Mouse (Mus musculus): ENCODE data around the gene H3f3a. TPM values are rescaled to one million over a fixed set of nuclear protein-coding genes. Genes with fewer than 3 reads are reported as not detected.

Gene H3f3a
- polyA plus RNA-seq, 1 experiment from 2014 or later: 2,156 TPM

DNA sequence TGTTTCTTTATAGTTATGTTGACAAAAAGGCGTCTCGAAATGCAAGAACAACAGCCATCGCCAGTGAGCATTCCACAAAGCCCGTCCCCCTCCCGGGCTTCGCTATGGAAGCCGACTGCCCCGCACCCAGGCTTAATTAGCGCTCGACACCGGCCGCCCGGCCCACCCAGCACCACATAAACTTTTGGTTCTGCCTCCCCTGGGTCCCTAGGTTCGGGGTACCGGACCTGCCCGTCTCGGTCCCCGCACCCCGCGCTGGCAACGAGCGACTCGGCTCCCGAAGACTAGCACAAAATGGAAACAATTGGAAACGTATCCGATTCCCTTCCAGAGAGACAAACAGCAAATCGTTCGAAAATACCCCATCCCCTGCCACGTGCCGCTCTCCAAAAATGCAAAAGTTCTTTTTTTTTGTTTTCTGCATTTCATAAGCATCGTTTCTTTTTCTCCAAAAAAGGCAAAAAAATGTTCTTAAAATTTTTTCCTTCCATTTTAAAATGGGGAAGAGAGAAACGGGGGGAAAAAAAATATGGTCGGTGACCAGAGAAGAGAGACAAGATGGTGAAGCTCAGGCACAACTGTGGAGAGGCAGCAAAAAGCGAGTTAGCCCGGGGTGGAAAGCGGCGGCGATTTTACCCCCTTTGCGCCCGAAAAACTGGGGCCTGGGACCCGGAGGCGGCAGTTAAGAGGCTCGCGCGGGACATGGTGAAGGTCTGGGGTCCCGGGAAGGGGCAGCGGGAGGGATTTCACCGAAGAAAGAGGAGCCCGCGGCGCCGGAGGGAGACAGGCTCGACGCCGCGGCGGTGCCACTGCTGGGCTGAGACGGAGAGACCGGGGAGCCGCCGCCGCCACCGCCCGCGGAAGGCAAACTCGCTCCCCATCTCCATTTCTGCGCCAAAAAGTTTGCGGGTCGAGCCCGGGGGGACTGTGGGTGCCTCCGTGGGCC, 1.0 kb downstream of the H3f3a start:
- Histone ChIP-seq H3K27ac (replicated peaks; ENCODE audit: low read depth, low read length) (peak overlapping the region; percentile 100), H3K9me3 (ENCODE audit: control insufficient read depth, low read length) (no peaks in the 10 kb centered on the region), H3K9ac (ENCODE audit: low read depth, low read length) (peak overlapping the region; percentile 98), H3K4me3 (ENCODE audit: low read depth, low read length) (peak overlapping the region; percentile 76), H3K4me2 (ENCODE audit: low read depth, low read length) (peak overlapping the region; percentile 59), H3K36me3 (ENCODE audit: control insufficient read depth, insufficient read depth, low read length) (peaks cover 34% of the 10 kb centered on the region), H3K4me1 (ENCODE audit: control insufficient read depth, insufficient read depth, low read length) (peaks cover 30% of the 10 kb centered on the region), H3K27me3 (replicated peaks; ENCODE audit: control insufficient read depth, insufficient read depth, low read length) (no peaks in the 10 kb centered on the region)
- WGBS: under 1% methylated on average over 57 of the region's 71 CpGs
- peak; percentile 78 for DNase-seq (ENCODE audit: low spot score)
- ATAC-seq (ENCODE audit: low read depth): peak; percentile 19

- WGBS: 3% methylated on average over 27 of the region's 27 CpGs
- no peak for ATAC-seq (ENCODE audit: low read depth)
Measured at GRCm38 (mm10) chr1:180811596-180812462, 1.9 kb downstream of the H3f3a start.

GRCm38 (mm10) chr1:180810976-180811375, 2.8 kb downstream of the H3f3a start:
- Histone ChIP-seq H3K4me1 (ENCODE audit: control insufficient read depth, insufficient read depth, low read length) (peaks cover 29% of the 10 kb centered on the region), H3K36me3 (ENCODE audit: control insufficient read depth, insufficient read depth, low read length) (peaks cover 49% of the 10 kb centered on the region), H3K27ac (replicated peaks; ENCODE audit: low read depth, low read length) (no peak overlapping the region), H3K4me2 (ENCODE audit: low read depth, low read length) (peak overlapping the region; percentile 59), H3K9ac (ENCODE audit: low read depth, low read length) (peak overlapping the region; percentile 40; the same call in 1 of the 2 replicates), H3K4me3 (ENCODE audit: low read depth, low read length) (peak overlapping the region; percentile 76), H3K9me3 (ENCODE audit: control insufficient read depth, low read length) (no peaks in the 10 kb centered on the region), H3K27me3 (replicated peaks; ENCODE audit: control insufficient read depth, insufficient read depth, low read length) (no peaks in the 10 kb centered on the region)
- DNase-seq (ENCODE audit: low spot score) (peak; percentile 56), ATAC-seq (ENCODE audit: low read depth) (no peak)
- WGBS: 54% methylated on average over 7 of the region's 7 CpGs

More at GRCm38 (mm10) chr1:180811596-180812462, 1.9 kb downstream of the H3f3a start:
- Histone ChIP-seq H3K9me3 (ENCODE audit: control insufficient read depth, low read length) (no peaks in the 10 kb centered on the region), H3K36me3 (ENCODE audit: control insufficient read depth, insufficient read depth, low read length) (peaks cover 40% of the 10 kb centered on the region), H3K9ac (ENCODE audit: low read depth, low read length) (peak overlapping the region; percentile 98), H3K4me2 (ENCODE audit: low read depth, low read length) (peak overlapping the region; percentile 59), H3K27ac (replicated peaks; ENCODE audit: low read depth, low read length) (peak overlapping the region; percentile 100), H3K4me3 (ENCODE audit: low read depth, low read length) (peak overlapping the region; percentile 76), H3K27me3 (replicated peaks; ENCODE audit: control insufficient read depth, insufficient read depth, low read length) (no peaks in the 10 kb centered on the region), H3K4me1 (ENCODE audit: control insufficient read depth, insufficient read depth, low read length) (peaks cover 30% of the 10 kb centered on the region)
- DNase-seq (ENCODE audit: low spot score): no peak

DNA sequence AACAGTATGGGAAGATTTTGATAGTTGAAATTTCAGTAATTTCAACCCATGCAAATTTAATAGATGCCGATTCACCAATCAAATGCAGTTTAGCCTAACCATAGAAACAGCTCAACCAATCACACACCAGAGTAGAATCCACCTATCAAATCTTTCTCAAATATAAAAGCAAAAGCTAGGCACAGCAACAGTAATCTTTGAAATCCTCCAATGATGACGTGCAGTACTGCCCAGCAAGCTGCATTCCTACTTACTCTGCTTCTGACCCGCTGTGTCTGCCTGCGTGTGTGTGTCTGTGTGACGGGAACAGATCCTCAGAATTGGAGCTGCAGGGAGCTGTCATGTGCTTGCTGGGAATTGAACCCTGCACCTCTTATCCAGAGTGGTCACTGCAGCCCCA, 4.9 kb downstream of the H3f3a start:
- H3K4me1 ChIP-seq (ENCODE audit: control insufficient read depth, insufficient read depth, low read length): peaks cover 13% of the 10 kb centered on the region
- H3K27ac ChIP-seq (replicated peaks; ENCODE audit: low read depth, low read length): no peak overlapping the region
- no peaks in the 10 kb centered on the region for H3K9me3 ChIP-seq (ENCODE audit: control insufficient read depth, low read length)
- H3K27me3 ChIP-seq (replicated peaks; ENCODE audit: control insufficient read depth, insufficient read depth, low read length): no peaks in the 10 kb centered on the region
- ATAC-seq (ENCODE audit: low read depth): no peak
- peaks cover 70% of the 10 kb centered on the region for H3K36me3 ChIP-seq (ENCODE audit: control insufficient read depth, insufficient read depth, low read length)
- peak overlapping the region; percentile 21 for H3K4me2 ChIP-seq (ENCODE audit: low read depth, low read length)
- no peak overlapping the region for H3K4me3 ChIP-seq (ENCODE audit: low read depth, low read length)
- no peak for DNase-seq (ENCODE audit: low spot score)
- H3K9ac ChIP-seq (ENCODE audit: low read depth, low read length): no peak overlapping the region
- 74% methylated on average over 5 of the region's 5 CpGs for WGBS

DNA sequence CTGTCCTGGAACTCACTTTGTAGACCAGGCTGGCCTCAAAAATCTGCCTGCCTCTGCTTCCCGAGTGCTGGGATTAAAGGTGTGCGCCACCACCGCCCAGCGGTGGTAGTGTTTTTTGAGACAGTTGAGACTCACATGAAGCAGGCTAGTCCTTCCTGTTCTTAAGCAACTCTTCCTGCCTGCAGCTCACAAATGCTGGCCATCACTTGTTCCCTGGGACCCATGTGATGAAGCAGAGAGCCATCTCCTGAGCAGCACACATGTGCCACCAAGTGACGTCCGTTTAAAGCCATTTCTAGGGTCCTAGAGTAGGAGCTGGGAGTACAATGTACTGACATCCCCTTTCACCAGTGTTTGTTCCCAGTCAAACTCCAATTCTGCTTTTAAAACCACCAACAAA, 9.9 kb downstream of the H3f3a start:
- Histone ChIP-seq H3K27me3 (replicated peaks; ENCODE audit: control insufficient read depth, insufficient read depth, low read length) (no peaks in the 10 kb centered on the region), H3K9ac (ENCODE audit: low read depth, low read length) (no peak overlapping the region), H3K36me3 (ENCODE audit: control insufficient read depth, insufficient read depth, low read length) (peaks cover 79% of the 10 kb centered on the region), H3K4me1 (ENCODE audit: control insufficient read depth, insufficient read depth, low read length) (peaks cover under 1% of the 10 kb centered on the region; the same call in 1 of the 2 replicates), H3K4me3 (ENCODE audit: low read depth, low read length) (no peak overlapping the region), H3K4me2 (ENCODE audit: low read depth, low read length) (no peak overlapping the region), H3K9me3 (ENCODE audit: control insufficient read depth, low read length) (no peaks in the 10 kb centered on the region), H3K27ac (replicated peaks; ENCODE audit: low read depth, low read length) (no peak overlapping the region)
- 89% methylated on average over 6 of the region's 6 CpGs for WGBS
- ATAC-seq (ENCODE audit: low read depth): no peak
- DNase-seq (ENCODE audit: low spot score): no peak

DNA sequence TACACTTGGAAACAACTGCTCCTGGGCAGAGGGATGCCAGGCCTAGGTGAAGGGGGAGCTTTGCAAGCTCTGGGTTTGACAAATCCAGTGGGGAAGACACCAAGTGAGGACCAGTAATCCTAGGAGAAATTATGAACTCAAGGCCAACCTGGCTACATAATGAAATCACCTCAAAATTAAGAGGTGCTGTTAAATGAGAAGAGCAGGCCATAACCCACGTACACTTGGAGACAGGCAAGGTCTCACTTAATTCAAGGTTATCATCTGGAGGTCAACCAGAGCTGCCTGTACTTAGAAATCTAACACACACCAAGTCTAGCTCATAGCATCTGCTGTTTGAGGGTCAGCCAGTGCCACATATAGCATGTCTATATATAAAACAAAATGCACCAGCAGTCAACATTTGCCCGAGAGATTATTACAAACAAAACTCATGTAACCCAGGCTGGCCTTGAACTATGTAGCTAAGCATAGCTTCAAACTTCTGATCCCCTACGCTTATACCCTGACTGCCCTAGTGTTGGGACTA, 12.2 kb downstream of the H3f3a start:
- no peak for ATAC-seq (ENCODE audit: low read depth)
- no peaks in the 10 kb centered on the region for H3K9me3 ChIP-seq (ENCODE audit: control insufficient read depth, low read length)
- no peaks in the 10 kb centered on the region for H3K27me3 ChIP-seq (replicated peaks; ENCODE audit: control insufficient read depth, insufficient read depth, low read length)
- H3K4me1 ChIP-seq (ENCODE audit: control insufficient read depth, insufficient read depth, low read length): no peaks in the 10 kb centered on the region
- no peak overlapping the region for H3K4me3 ChIP-seq (ENCODE audit: low read depth, low read length)
- H3K27ac ChIP-seq (replicated peaks; ENCODE audit: low read depth, low read length): no peak overlapping the region
- H3K9ac ChIP-seq (ENCODE audit: low read depth, low read length): no peak overlapping the region
- 85% methylated on average over 3 of the region's 3 CpGs for WGBS
- no peak overlapping the region for H3K4me2 ChIP-seq (ENCODE audit: low read depth, low read length)
- DNase-seq (ENCODE audit: low spot score): no peak
- peaks cover 58% of the 10 kb centered on the region for H3K36me3 ChIP-seq (ENCODE audit: control insufficient read depth, insufficient read depth, low read length)

GRCm38 (mm10) chr1:180800814-180801213, 12.9 kb downstream of the H3f3a start:
- H3K27ac ChIP-seq (replicated peaks; ENCODE audit: low read depth, low read length): no peak overlapping the region
- H3K9ac ChIP-seq (ENCODE audit: low read depth, low read length): no peak overlapping the region
- peaks cover 51% of the 10 kb centered on the region for H3K36me3 ChIP-seq (ENCODE audit: control insufficient read depth, insufficient read depth, low read length)
- DNase-seq (ENCODE audit: low spot score) (no peak), ATAC-seq (ENCODE audit: low read depth) (no peak)
- no peaks in the 10 kb centered on the region for H3K9me3 ChIP-seq (ENCODE audit: control insufficient read depth, low read length)
- no peak overlapping the region for H3K4me3 ChIP-seq (ENCODE audit: low read depth, low read length)
- no peak overlapping the region for H3K4me2 ChIP-seq (ENCODE audit: low read depth, low read length)
- H3K4me1 ChIP-seq (ENCODE audit: control insufficient read depth, insufficient read depth, low read length): no peaks in the 10 kb centered on the region
- 43% methylated on average over 2 of the region's 2 CpGs for WGBS
- H3K27me3 ChIP-seq (replicated peaks; ENCODE audit: control insufficient read depth, insufficient read depth, low read length): no peaks in the 10 kb centered on the region

DNA sequence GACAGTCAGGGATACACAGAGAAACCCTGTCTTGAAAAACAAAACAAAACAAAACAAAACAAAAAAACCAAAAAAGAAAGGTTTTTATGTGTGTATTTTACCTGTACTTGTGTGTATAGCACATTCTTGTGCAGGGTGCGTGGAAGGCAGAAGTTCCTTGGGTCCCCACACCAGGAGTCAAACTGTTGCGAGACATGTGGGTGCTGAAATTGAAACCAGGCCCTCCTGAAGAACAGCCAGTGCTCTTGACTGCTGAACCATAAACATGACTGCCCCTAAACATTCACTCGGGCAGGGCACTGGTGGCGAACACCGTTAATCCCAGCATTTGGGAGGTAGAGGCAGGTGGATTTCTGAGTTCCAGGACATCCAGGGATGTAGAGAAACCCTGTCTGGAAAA, 13.7 kb downstream of the H3f3a start:
- H3K4me2 ChIP-seq (ENCODE audit: low read depth, low read length): no peak overlapping the region
- ATAC-seq (ENCODE audit: low read depth): no peak
- no peaks in the 10 kb centered on the region for H3K27me3 ChIP-seq (replicated peaks; ENCODE audit: control insufficient read depth, insufficient read depth, low read length)
- no peak overlapping the region for H3K27ac ChIP-seq (replicated peaks; ENCODE audit: low read depth, low read length)
- H3K4me1 ChIP-seq (ENCODE audit: control insufficient read depth, insufficient read depth, low read length): no peaks in the 10 kb centered on the region
- H3K36me3 ChIP-seq (ENCODE audit: control insufficient read depth, insufficient read depth, low read length): peaks cover 43% of the 10 kb centered on the region
- DNase-seq (ENCODE audit: low spot score): no peak
- no peaks in the 10 kb centered on the region for H3K9me3 ChIP-seq (ENCODE audit: control insufficient read depth, low read length)
- WGBS: 88% methylated on average over 5 of the region's 5 CpGs
- H3K9ac ChIP-seq (ENCODE audit: low read depth, low read length): no peak overlapping the region
- H3K4me3 ChIP-seq (ENCODE audit: low read depth, low read length): no peak overlapping the region

Data from embryonic facial prominence, embryonic 14.5 days (tissue).